Mouse (Mus musculus): Measurements from ENCODE around the gene Ofcc1.

DNA sequence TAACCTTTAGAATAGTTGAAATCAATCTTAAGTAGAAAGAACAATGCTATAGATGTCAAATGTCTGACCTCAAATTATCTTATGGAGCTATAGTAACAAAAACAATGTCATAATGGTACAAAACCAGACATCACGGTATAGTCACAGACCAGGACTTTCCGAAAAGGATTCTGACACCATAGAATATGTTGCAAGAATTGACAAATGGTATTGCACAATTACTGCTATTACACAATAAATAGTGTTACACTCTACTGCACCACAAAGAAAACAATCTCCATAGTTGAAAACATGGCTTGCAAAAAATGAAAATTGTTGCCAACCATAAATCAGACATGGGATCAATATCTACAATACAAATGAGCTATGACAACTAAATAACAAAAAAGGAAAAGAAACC, 43.5 kb downstream of the Ofcc1 start:
- no peak for TF ChIP-seq POLR2A (IDR thresholded peaks at IDR 0.05; ENCODE audit: low read depth, low read length)
- no peak for TF ChIP-seq CTCF (conservative IDR thresholded peaks at IDR 0.05; ENCODE audit: insufficient read depth, insufficient read length, low read depth, low read length)
